Mouse (Mus musculus): ENCODE data around the gene Sox6. TPM values are rescaled to one million over a fixed set of nuclear protein-coding genes. Genes with fewer than 3 reads are reported as not detected.

Gene Sox6
- total and polyA plus RNA-seq, 2 experiments from 2014 or later: 33.7 to 39.8 TPM

GRCm38 (mm10) chr7:115985716-115986115 lies 52.9 kb downstream of the Sox6 start:
- no peak for ATAC-seq
- Histone ChIP-seq H3K36me3 (ENCODE audit: insufficient read depth, low read length) (no peaks in the 10 kb centered on the region), H3K9me3 (ENCODE audit: low read length) (no peaks in the 10 kb centered on the region), H3K9ac (replicated peaks; ENCODE audit: low read length) (no peak overlapping the region), H3K4me1 (ENCODE audit: insufficient read depth, low read length) (no peaks in the 10 kb centered on the region), H3K4me2 (ENCODE audit: low read depth, low read length) (no peak overlapping the region), H3K27ac (no peak overlapping the region), H3K4me3 (ENCODE audit: low read length) (no peak overlapping the region), H3K27me3 (ENCODE audit: insufficient read depth, low read length) (no peaks in the 10 kb centered on the region)
- WGBS: 86% methylated on average over 6 of the region's 6 CpGs
- DNase-seq (ENCODE audit: low spot score): no peak
- no peak for TF ChIP-seq CTCF (IDR thresholded peaks at IDR 0.05; ENCODE audit: low read depth)

DNA sequence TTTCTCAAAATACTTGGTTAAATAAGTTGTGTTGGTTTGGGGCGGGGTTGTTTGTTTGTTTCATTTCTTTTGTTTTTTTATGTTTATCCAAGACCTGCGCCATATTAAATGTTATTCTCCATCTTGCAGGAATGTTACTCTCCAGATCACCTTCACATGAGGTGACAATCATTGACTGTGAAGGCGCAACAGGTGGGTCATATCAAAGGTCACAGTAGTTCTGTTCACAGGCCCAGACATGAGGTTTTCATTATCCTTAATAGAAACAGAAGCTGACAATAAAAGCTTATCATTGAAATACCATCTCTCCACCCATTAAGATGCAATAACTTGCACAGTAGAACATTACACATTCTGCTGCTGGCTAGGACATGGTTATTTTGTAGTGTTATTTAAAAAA lies 54.5 kb downstream of the Sox6 start:
- WGBS: 98% methylated on average over 3 of the region's 3 CpGs
- Histone ChIP-seq H3K27ac (no peak overlapping the region), H3K4me1 (ENCODE audit: insufficient read depth, low read length) (no peaks in the 10 kb centered on the region), H3K4me2 (ENCODE audit: low read depth, low read length) (no peak overlapping the region), H3K36me3 (ENCODE audit: insufficient read depth, low read length) (no peaks in the 10 kb centered on the region), H3K9ac (replicated peaks; ENCODE audit: low read length) (no peak overlapping the region), H3K4me3 (ENCODE audit: low read length) (no peak overlapping the region), H3K27me3 (ENCODE audit: insufficient read depth, low read length) (no peaks in the 10 kb centered on the region), H3K9me3 (ENCODE audit: low read length) (no peaks in the 10 kb centered on the region)
- ATAC-seq (no peak), DNase-seq (ENCODE audit: low spot score) (no peak)
- no peak for TF ChIP-seq CTCF (IDR thresholded peaks at IDR 0.05; ENCODE audit: low read depth)

GRCm38 (mm10) chr7:115979813-115980512 lies 58.6 kb downstream of the Sox6 start:
- DNase-seq (ENCODE audit: low spot score) (no peak), ATAC-seq (no peak)
- Histone ChIP-seq H3K4me3 (ENCODE audit: low read length) (no peak overlapping the region), H3K9ac (replicated peaks; ENCODE audit: low read length) (no peak overlapping the region), H3K4me2 (ENCODE audit: low read depth, low read length) (no peak overlapping the region), H3K9me3 (ENCODE audit: low read length) (no peaks in the 10 kb centered on the region), H3K27me3 (ENCODE audit: insufficient read depth, low read length) (no peaks in the 10 kb centered on the region), H3K36me3 (ENCODE audit: insufficient read depth, low read length) (no peaks in the 10 kb centered on the region), H3K27ac (no peak overlapping the region), H3K4me1 (ENCODE audit: insufficient read depth, low read length) (no peaks in the 10 kb centered on the region)
- WGBS: 87% methylated on average over 5 of the region's 5 CpGs
- TF ChIP-seq CTCF (IDR thresholded peaks at IDR 0.05; ENCODE audit: low read depth): no peak

DNA sequence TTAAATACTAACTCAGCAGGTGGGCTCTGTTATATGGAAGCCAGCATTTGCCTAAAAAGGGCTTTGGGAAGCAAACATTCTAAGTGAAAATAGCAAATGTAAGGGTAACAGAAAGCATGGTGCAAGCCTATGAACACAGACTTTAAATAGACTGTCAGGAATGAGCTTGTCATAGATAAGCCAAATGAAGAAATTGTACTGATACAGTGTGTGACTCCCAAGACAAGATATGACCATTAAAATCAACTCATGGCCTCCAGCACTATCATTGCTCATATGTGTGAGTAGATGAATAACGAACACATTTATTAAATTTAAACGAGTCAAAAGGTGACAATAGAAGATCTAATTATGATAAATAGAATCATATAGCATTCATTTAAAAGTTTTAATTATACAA lies 64.1 kb downstream of the Sox6 start:
- no peaks in the 10 kb centered on the region for H3K9me3 ChIP-seq (ENCODE audit: low read length)
- H3K27ac ChIP-seq: no peak overlapping the region
- no peaks in the 10 kb centered on the region for H3K27me3 ChIP-seq (ENCODE audit: insufficient read depth, low read length)
- WGBS: 92% methylated on average over 2 of the region's 2 CpGs
- no peaks in the 10 kb centered on the region for H3K36me3 ChIP-seq (ENCODE audit: insufficient read depth, low read length)
- no peak overlapping the region for H3K4me2 ChIP-seq (ENCODE audit: low read depth, low read length)
- H3K4me1 ChIP-seq (ENCODE audit: insufficient read depth, low read length): no peaks in the 10 kb centered on the region
- no peak overlapping the region for H3K9ac ChIP-seq (replicated peaks; ENCODE audit: low read length)
- DNase-seq (ENCODE audit: low spot score) (no peak), ATAC-seq (no peak)
- no peak for TF ChIP-seq CTCF (IDR thresholded peaks at IDR 0.05; ENCODE audit: low read depth)
- no peak overlapping the region for H3K4me3 ChIP-seq (ENCODE audit: low read length)

DNA sequence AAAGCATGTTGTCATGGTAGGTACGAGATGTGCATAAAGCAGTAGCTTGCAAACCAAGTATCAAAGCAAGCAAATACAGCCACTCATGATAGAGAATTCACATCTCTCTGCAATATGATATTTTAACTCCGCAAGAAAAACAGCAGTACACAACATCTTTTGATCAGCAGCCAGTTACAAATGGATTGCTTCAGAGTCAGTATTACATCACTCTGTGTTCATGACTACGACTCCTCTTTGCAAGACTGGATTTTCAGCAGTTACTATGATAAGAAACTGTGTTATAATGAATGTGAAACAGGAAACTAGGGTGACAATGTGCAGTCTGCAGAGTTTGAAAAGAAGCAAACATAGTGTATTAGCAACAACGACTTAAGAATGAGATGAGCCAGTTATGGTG lies 71.4 kb downstream of the Sox6 start:
- Histone ChIP-seq H3K36me3 (ENCODE audit: insufficient read depth, low read length) (no peaks in the 10 kb centered on the region), H3K4me1 (ENCODE audit: insufficient read depth, low read length) (0 out of 2 replicates have a peak, but pooled peaks cover 7% of the 10 kb centered on the region), H3K9me3 (ENCODE audit: low read length) (no peaks in the 10 kb centered on the region), H3K27me3 (ENCODE audit: insufficient read depth, low read length) (no peaks in the 10 kb centered on the region), H3K4me3 (ENCODE audit: low read length) (no peak overlapping the region), H3K9ac (replicated peaks; ENCODE audit: low read length) (no peak overlapping the region), H3K27ac (no peak overlapping the region), H3K4me2 (ENCODE audit: low read depth, low read length) (no peak overlapping the region)
- ATAC-seq (no peak), DNase-seq (ENCODE audit: low spot score) (no peak)
- WGBS: 82% methylated on average over 4 of the region's 4 CpGs
- TF ChIP-seq CTCF (IDR thresholded peaks at IDR 0.05; ENCODE audit: low read depth): no peak

DNA sequence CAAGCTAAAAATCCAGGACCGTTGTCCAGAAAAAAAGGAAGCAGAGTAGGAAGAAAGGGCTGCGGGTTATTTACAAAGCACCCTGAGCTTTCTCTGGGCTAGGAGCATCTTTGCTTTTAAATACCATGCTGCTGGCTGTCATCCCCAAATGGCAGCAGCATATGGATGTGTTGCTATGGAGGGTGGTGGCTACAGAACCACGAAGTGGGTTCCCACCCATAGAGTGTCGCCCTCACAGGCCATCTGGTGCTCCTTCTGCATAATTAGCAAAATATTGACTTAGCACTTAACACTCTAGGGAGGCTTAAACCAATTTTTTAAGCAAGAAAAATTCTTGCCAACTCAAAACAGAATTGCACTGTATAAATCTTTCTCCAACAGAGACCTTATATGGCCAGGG lies 72.4 kb downstream of the Sox6 start:
- WGBS: 29% methylated on average over 4 of the region's 4 CpGs
- no peak overlapping the region for H3K27ac ChIP-seq
- H3K4me2 ChIP-seq (ENCODE audit: low read depth, low read length): no peak overlapping the region
- no peaks in the 10 kb centered on the region for H3K36me3 ChIP-seq (ENCODE audit: insufficient read depth, low read length)
- TF ChIP-seq CTCF (IDR thresholded peaks at IDR 0.05; ENCODE audit: low read depth): no peak
- H3K4me1 ChIP-seq (ENCODE audit: insufficient read depth, low read length): 0 out of 2 replicates have a peak, but pooled peaks cover 7% of the 10 kb centered on the region
- peak; percentile 30 for DNase-seq (ENCODE audit: low spot score)
- no peak overlapping the region for H3K4me3 ChIP-seq (ENCODE audit: low read length)
- no peak overlapping the region for H3K9ac ChIP-seq (replicated peaks; ENCODE audit: low read length)
- no peaks in the 10 kb centered on the region for H3K27me3 ChIP-seq (ENCODE audit: insufficient read depth, low read length)
- no peaks in the 10 kb centered on the region for H3K9me3 ChIP-seq (ENCODE audit: low read length)
- ATAC-seq: 0 out of 2 replicates have a peak, but pooled peaks have one; percentile 49

GRCm38 (mm10) chr7:115953046-115953445 lies 85.5 kb downstream of the Sox6 start:
- Histone ChIP-seq H3K27me3 (ENCODE audit: insufficient read depth, low read length) (no peaks in the 10 kb centered on the region), H3K4me3 (ENCODE audit: low read length) (no peak overlapping the region), H3K9ac (replicated peaks; ENCODE audit: low read length) (no peak overlapping the region), H3K27ac (no peak overlapping the region), H3K36me3 (ENCODE audit: insufficient read depth, low read length) (no peaks in the 10 kb centered on the region), H3K9me3 (ENCODE audit: low read length) (no peaks in the 10 kb centered on the region), H3K4me1 (ENCODE audit: insufficient read depth, low read length) (no peaks in the 10 kb centered on the region), H3K4me2 (ENCODE audit: low read depth, low read length) (no peak overlapping the region)
- 81% methylated on average over 3 of the region's 3 CpGs for WGBS
- DNase-seq (ENCODE audit: low spot score): no peak
- ATAC-seq: no peak
- no peak for TF ChIP-seq CTCF (IDR thresholded peaks at IDR 0.05; ENCODE audit: low read depth)
